Mouse (Mus musculus): ENCODE data around the gene Ripply1. TPM values are rescaled to one million over a fixed set of nuclear protein-coding genes. Genes with fewer than 3 reads are reported as not detected.
A peak's percentile ranks its signal among the peaks of the same experiment; 100 is the strongest.

The Ripply1 gene
- polyA plus RNA-seq (2015; fragmentation: Nextera tagmentation; extraction: Ambion mirVana): not detected in 2 replicates

DNA sequence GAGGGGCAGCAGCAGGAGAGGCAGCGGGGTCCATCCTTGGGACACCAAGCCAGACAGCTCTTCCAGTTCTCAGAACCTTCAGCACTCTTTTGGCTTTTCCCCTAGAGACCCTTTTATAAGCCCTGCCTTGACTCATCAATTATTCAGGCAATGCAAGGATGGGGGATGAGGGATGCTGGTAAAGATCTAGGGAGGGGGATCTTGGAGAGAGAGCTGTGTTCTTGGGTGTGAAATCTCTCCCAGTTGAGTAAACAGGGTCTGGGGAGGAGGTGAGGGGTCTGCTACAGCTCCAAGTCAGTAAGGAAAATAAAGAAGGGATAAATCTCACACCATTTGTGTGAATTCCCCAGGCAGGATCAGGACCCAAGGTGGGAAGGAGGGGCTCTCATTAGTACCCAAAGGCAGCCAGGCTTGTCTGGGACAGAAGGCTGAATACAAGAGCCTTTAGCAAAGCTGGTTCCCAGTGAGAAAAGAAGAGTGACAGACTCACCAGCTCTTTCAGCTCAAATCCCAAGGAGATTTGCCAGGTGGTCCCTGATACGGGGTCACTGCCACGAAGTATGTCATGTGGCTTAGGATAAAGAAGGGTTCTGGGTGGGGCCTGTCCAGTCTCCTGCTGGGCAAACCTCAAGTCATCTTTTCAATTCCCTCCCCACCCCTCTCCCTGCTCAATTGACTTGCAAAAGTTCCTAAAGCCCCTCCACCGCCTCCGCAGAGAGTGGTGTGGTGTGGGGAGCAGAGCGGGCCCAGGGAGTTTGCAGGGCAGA lies at the start of gene Ripply1:
Gene Ripply1 (minus strand): TSS at position 76 of the 767 bp plus-strand sequence.
- Histone ChIP-seq H3K4me2 (ENCODE audit: low read depth, low read length) (no peak within 1 kb of the TSS), H3K27me3 (ENCODE audit: control insufficient read depth, insufficient read depth, low read length) (no peaks in the 10 kb centered on the region), H3K27ac (ENCODE audit: low read length) (no peak within 1 kb of the TSS), H3K9ac (ENCODE audit: low read length) (no peak within 1 kb of the TSS), H3K9me3 (replicated peaks; ENCODE audit: control insufficient read depth, low read length) (no peaks in the 10 kb centered on the region), H3K36me3 (ENCODE audit: control insufficient read depth, insufficient read depth) (no peaks in the 10 kb centered on the region), H3K4me3 (ENCODE audit: low read length) (no peak within 1 kb of the TSS), H3K4me1 (ENCODE audit: control insufficient read depth, insufficient read depth, low read length) (no peaks in the 10 kb centered on the region)
- 73% methylated on average over 6 of the region's 6 CpGs for WGBS
- ATAC-seq (replicated peaks; ENCODE audit: extremely low read depth, insufficient read depth, low FRiP score): no peak

GRCm38 (mm10) chrX:139828363-139829092 lies 46.4 kb upstream of the Ripply1 start:
- Histone ChIP-seq H3K4me3 (ENCODE audit: low read length) (no peak overlapping the region), H3K27me3 (ENCODE audit: control insufficient read depth, insufficient read depth, low read length) (no peaks in the 10 kb centered on the region), H3K4me2 (ENCODE audit: low read depth, low read length) (no peak overlapping the region), H3K9ac (ENCODE audit: low read length) (no peak overlapping the region), H3K9me3 (replicated peaks; ENCODE audit: control insufficient read depth, low read length) (no peaks in the 10 kb centered on the region), H3K36me3 (ENCODE audit: control insufficient read depth, insufficient read depth) (peaks cover 5% of the 10 kb centered on the region; the same call in 1 of the 2 replicates), H3K27ac (ENCODE audit: low read length) (no peak overlapping the region), H3K4me1 (ENCODE audit: control insufficient read depth, insufficient read depth, low read length) (no peaks in the 10 kb centered on the region)
- WGBS: 86% methylated on average over 6 of the region's 6 CpGs
- ATAC-seq (replicated peaks; ENCODE audit: extremely low read depth, insufficient read depth, low FRiP score): no peak

GRCm38 (mm10) chrX:139826926-139827325 lies 44.8 kb upstream of the Ripply1 start:
- Histone ChIP-seq H3K9ac (ENCODE audit: low read length) (no peak overlapping the region), H3K36me3 (ENCODE audit: control insufficient read depth, insufficient read depth) (peaks cover 6% of the 10 kb centered on the region; the same call in 1 of the 2 replicates), H3K27ac (ENCODE audit: low read length) (no peak overlapping the region), H3K4me1 (ENCODE audit: control insufficient read depth, insufficient read depth, low read length) (no peaks in the 10 kb centered on the region), H3K27me3 (ENCODE audit: control insufficient read depth, insufficient read depth, low read length) (no peaks in the 10 kb centered on the region), H3K4me2 (ENCODE audit: low read depth, low read length) (no peak overlapping the region), H3K4me3 (ENCODE audit: low read length) (no peak overlapping the region), H3K9me3 (replicated peaks; ENCODE audit: control insufficient read depth, low read length) (no peaks in the 10 kb centered on the region)
- no peak for ATAC-seq (replicated peaks; ENCODE audit: extremely low read depth, insufficient read depth, low FRiP score)
- 66% methylated on average over 4 of the region's 4 CpGs for WGBS

- Histone ChIP-seq H3K4me1 (ENCODE audit: control insufficient read depth, insufficient read depth, low read length) (no peaks in the 10 kb centered on the region), H3K27ac (ENCODE audit: low read length) (no peak overlapping the region), H3K9ac (ENCODE audit: low read length) (no peak overlapping the region), H3K36me3 (ENCODE audit: control insufficient read depth, insufficient read depth) (peaks cover 6% of the 10 kb centered on the region; the same call in 1 of the 2 replicates), H3K4me3 (ENCODE audit: low read length) (no peak overlapping the region), H3K4me2 (ENCODE audit: low read depth, low read length) (no peak overlapping the region), H3K9me3 (replicated peaks; ENCODE audit: control insufficient read depth, low read length) (no peaks in the 10 kb centered on the region), H3K27me3 (ENCODE audit: control insufficient read depth, insufficient read depth, low read length) (no peaks in the 10 kb centered on the region)
- WGBS: 80% methylated on average over 1 of the region's 1 CpGs
- ATAC-seq (replicated peaks; ENCODE audit: extremely low read depth, insufficient read depth, low FRiP score): no peak
Observed at GRCm38 (mm10) chrX:139825402-139825801, 43.2 kb upstream of the Ripply1 start.

GRCm38 (mm10) chrX:139815201-139815600 lies 33.0 kb upstream of the Ripply1 start:
- Histone ChIP-seq H3K9ac (ENCODE audit: low read length) (no peak overlapping the region), H3K27me3 (ENCODE audit: control insufficient read depth, insufficient read depth, low read length) (no peaks in the 10 kb centered on the region), H3K36me3 (ENCODE audit: control insufficient read depth, insufficient read depth) (no peaks in the 10 kb centered on the region), H3K9me3 (replicated peaks; ENCODE audit: control insufficient read depth, low read length) (no peaks in the 10 kb centered on the region), H3K4me1 (ENCODE audit: control insufficient read depth, insufficient read depth, low read length) (no peaks in the 10 kb centered on the region), H3K4me2 (ENCODE audit: low read depth, low read length) (no peak overlapping the region), H3K4me3 (ENCODE audit: low read length) (no peak overlapping the region), H3K27ac (ENCODE audit: low read length) (no peak overlapping the region)
- 59% methylated on average over 5 of the region's 5 CpGs for WGBS
- ATAC-seq (replicated peaks; ENCODE audit: extremely low read depth, insufficient read depth, low FRiP score): no peak

- Histone ChIP-seq H3K4me1 (ENCODE audit: control insufficient read depth, insufficient read depth, low read length) (no peaks in the 10 kb centered on the region), H3K9ac (ENCODE audit: low read length) (no peak overlapping the region), H3K27me3 (ENCODE audit: control insufficient read depth, insufficient read depth, low read length) (no peaks in the 10 kb centered on the region), H3K9me3 (replicated peaks; ENCODE audit: control insufficient read depth, low read length) (no peaks in the 10 kb centered on the region), H3K27ac (ENCODE audit: low read length) (no peak overlapping the region), H3K4me2 (ENCODE audit: low read depth, low read length) (no peak overlapping the region), H3K36me3 (ENCODE audit: control insufficient read depth, insufficient read depth) (no peaks in the 10 kb centered on the region), H3K4me3 (ENCODE audit: low read length) (no peak overlapping the region)
- 66% methylated on average over 8 of the region's 8 CpGs for WGBS
- ATAC-seq (replicated peaks; ENCODE audit: extremely low read depth, insufficient read depth, low FRiP score): 0 out of 2 replicates have a peak, but pooled peaks have one; percentile 37
Observed at GRCm38 (mm10) chrX:139814018-139814635, 32.0 kb upstream of the Ripply1 start.

DNA sequence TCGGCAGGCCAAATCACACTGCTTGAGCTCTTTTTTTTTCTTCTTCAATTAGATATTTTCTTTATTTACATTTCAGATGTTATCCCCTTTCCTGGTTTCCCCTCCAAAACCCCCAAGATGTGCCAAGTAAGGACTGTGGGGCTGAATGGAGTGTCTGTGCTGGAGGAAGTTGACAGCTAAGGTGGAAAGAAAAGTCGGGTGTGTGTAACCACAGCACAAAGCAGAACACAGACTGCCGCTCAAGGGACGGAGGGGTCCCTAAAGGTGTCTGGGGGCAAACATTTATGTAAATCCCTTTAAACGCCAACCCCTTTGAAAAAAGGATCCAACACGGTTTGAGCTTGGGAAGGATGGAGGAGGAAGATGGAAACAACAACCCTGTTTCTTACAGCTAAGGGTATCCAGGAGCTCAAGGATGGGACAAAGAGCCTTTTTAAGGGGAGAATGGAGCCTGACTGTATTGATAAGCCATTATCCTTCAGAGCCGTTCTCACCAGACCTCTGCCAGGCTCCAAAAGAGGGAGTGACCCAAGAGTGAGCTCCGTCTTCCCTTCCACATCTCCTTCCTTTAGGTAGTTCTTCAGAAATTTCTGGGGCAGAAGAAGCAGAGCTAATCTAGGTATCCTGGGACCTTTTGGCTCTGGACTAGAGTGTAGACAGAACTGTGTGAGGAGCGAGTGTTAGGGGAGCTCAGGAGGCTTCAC lies 31.3 kb upstream of the Ripply1 start:
- H3K27me3 ChIP-seq (ENCODE audit: control insufficient read depth, insufficient read depth, low read length): no peaks in the 10 kb centered on the region
- WGBS: 55% methylated on average over 9 of the region's 9 CpGs

DNA sequence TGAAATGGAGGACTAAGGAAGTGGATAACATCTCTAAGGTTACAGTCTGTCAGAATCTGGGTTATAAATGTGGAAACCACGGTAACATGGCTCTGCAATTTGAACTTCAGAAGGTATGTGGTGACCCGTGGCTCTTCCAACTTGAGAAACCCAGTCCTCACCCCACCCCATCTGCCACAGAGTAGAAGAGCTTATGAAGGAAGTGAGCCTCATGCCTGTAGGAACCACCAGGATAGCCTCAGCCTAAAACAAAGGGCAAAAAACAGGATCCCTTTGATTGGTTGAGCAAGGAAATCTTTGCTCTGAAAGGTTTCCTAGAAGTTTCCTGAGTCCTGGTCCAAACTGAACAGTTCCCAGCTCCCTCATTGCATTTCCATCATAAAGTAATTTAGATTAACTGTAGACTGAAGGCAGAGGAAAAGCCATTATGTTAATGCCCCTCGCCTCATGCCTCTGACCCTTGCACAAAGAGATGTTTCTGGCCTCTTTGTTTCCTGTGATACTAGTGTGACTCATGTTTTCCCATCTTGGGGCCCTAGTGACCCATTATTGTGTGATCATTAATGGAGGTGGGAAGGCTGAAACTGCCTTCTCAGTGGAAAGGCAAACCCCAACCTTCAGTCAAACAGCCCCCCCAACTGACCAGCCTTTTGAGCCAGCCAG lies 30.6 kb upstream of the Ripply1 start:
- H3K27me3 ChIP-seq (ENCODE audit: control insufficient read depth, insufficient read depth, low read length): no peaks in the 10 kb centered on the region
- no peak overlapping the region for H3K9ac ChIP-seq (ENCODE audit: low read length)
- no peaks in the 10 kb centered on the region for H3K36me3 ChIP-seq (ENCODE audit: control insufficient read depth, insufficient read depth)
- no peak overlapping the region for H3K4me2 ChIP-seq (ENCODE audit: low read depth, low read length)
- H3K27ac ChIP-seq (ENCODE audit: low read length): no peak overlapping the region
- H3K4me1 ChIP-seq (ENCODE audit: control insufficient read depth, insufficient read depth, low read length): no peaks in the 10 kb centered on the region
- no peak for ATAC-seq (replicated peaks; ENCODE audit: extremely low read depth, insufficient read depth, low FRiP score)
- 65% methylated on average over 3 of the region's 3 CpGs for WGBS
- no peaks in the 10 kb centered on the region for H3K9me3 ChIP-seq (replicated peaks; ENCODE audit: control insufficient read depth, low read length)
- H3K4me3 ChIP-seq (ENCODE audit: low read length): no peak overlapping the region

More for the DNA sequence above, 31.3 kb upstream of the Ripply1 start:
- Histone ChIP-seq H3K4me2 (ENCODE audit: low read depth, low read length) (no peak overlapping the region), H3K27ac (ENCODE audit: low read length) (no peak overlapping the region), H3K4me1 (ENCODE audit: control insufficient read depth, insufficient read depth, low read length) (no peaks in the 10 kb centered on the region), H3K36me3 (ENCODE audit: control insufficient read depth, insufficient read depth) (no peaks in the 10 kb centered on the region), H3K9me3 (replicated peaks; ENCODE audit: control insufficient read depth, low read length) (no peaks in the 10 kb centered on the region), H3K4me3 (ENCODE audit: low read length) (no peak overlapping the region), H3K9ac (ENCODE audit: low read length) (no peak overlapping the region)
- ATAC-seq (replicated peaks; ENCODE audit: extremely low read depth, insufficient read depth, low FRiP score): no peak

All from heart, embryonic 16.5 days (tissue).